Mouse (Mus musculus) lung, embryonic 16.5 days (tissue): Measurements from ENCODE around the gene Crispld2. TPM values are rescaled to one million over a fixed set of nuclear protein-coding genes. Genes with fewer than 3 reads are reported as not detected.
A peak's percentile ranks its signal among the peaks of the same experiment; 100 is the strongest.

Source experiments
- ATAC-seq: fragments of 200-750 bp; cut with Nextera tagmentation; 2 replicates; pipeline ENCODE4 v1.8.0; 2017; ENCODE audit warnings: low read depth, mild to moderate bottlenecking, moderate library complexity
- H3K27ac ChIP-seq: fragments of 300-500 bp; sonication (generic); 2 replicates; pipeline ENCODE4 v1.5.1; 2014; ENCODE audit warnings: mild to moderate bottlenecking, control low read depth, low read length
- H3K27me3 ChIP-seq: fragments of 300-500 bp; sonication (generic); 2 replicates; pipeline ENCODE4 v1.6.1; 2014; ENCODE audit warnings: low read depth, low read length, mixed read lengths; ENCODE audit not compliant: control insufficient read depth, insufficient read depth
- H3K36me3 ChIP-seq: fragments of 300-500 bp; sonication (generic); 2 replicates; pipeline ENCODE4 v1.6.1; 2014; ENCODE audit warnings: low read length; ENCODE audit not compliant: control insufficient read depth, insufficient read depth
- H3K4me1 ChIP-seq: fragments of 300-500 bp; sonication (generic); replicated peaks from 2 replicates; pipeline ENCODE4 v1.6.1; 2014; ENCODE audit warnings: low read length, mixed read lengths; ENCODE audit not compliant: control insufficient read depth, insufficient read depth
- H3K4me2 ChIP-seq: fragments of 300-500 bp; sonication (generic); 2 replicates; pipeline ENCODE4 v1.6.1; 2014; ENCODE audit warnings: low read depth, low read length, control low read depth
- H3K4me3 ChIP-seq: fragments of 300-500 bp; sonication (generic); 2 replicates; pipeline ENCODE4 v1.5.1; 2014; ENCODE audit warnings: mild to moderate bottlenecking, low read length, control low read depth
- H3K9ac ChIP-seq: fragments of 300-500 bp; sonication (generic); 2 replicates; pipeline ENCODE4 v1.6.1; 2014; ENCODE audit warnings: low read length, control low read depth
- H3K9me3 ChIP-seq: fragments of 300-500 bp; sonication (generic); 2 replicates; pipeline ENCODE4 v1.6.1; 2016; ENCODE audit warnings: low read length; ENCODE audit not compliant: control insufficient read depth
- WGBS: fragments of 180-500 bp; shearing (Covaris S2); extraction: QIAGEN DNeasy Blood & Tissue Kit; methylation state at CpG from one replicate; pipeline ENCODE4 v1.1.7; 2014; 5-methylcytosine and 5-hydroxymethylcytosine counted together
- polyA plus RNA-seq: library from polyadenylated mRNA; unstranded; fragments of >200 nt; fragmentation: Nextera tagmentation; extraction: Ambion mirVana; gene quantifications from 2 replicates; pipeline ENCODE4 v1.2.1, GENCODE M21; 2015

Gene Crispld2
- polyA plus RNA-seq, 1 experiment from 2014 or later = 9.3 TPM

DNA sequence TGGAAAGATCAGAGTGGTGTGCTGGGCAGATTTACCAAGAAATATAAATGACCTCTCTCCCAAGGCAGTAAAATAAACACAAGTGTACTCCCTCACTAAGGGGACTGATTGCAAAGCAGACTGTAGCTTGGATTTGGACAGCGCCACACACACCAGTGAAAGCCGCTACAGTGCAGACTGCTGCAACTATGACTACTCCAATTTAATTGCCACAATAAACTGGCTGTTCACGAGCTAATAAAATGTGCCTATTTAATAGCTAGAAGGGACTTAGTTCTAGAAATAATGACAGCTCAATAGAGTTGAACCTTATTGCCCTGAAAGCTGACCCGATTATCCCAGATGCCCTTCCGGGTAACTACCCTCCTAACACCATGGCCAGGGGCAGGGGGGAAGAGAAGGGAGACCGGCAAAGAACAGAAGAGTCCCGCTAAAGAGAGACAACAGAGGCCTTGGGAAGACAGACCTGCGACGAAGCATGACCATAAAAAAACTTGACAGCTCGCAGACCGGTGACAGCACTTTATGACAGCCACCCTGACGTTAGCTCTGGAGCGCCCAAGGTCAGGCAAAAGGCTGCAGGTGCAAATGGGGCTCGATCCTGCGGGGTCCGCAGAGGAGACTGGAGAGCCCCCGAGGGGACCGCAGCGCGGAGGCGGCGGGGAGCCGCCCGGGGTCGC is 108.3 kb downstream of the Crispld2 start:
- H3K27me3 ChIP-seq = no peaks in the 10 kb centered on the region
- H3K4me3 ChIP-seq = peak overlapping the region; percentile 89
- H3K27ac ChIP-seq = peak overlapping the region; percentile 93
- H3K9ac ChIP-seq = peak overlapping the region; percentile 93
- peak overlapping the region; percentile 72 for H3K4me2 ChIP-seq
- H3K4me1 ChIP-seq = peaks cover 20% of the 10 kb centered on the region
- H3K9me3 ChIP-seq = no peaks in the 10 kb centered on the region
- ATAC-seq = 0 out of 2 replicates have a peak, but pooled peaks have one; percentile 6
- 4% methylated on average over 25 of the region's 25 CpGs for WGBS
- H3K36me3 ChIP-seq = no peaks in the 10 kb centered on the region

DNA sequence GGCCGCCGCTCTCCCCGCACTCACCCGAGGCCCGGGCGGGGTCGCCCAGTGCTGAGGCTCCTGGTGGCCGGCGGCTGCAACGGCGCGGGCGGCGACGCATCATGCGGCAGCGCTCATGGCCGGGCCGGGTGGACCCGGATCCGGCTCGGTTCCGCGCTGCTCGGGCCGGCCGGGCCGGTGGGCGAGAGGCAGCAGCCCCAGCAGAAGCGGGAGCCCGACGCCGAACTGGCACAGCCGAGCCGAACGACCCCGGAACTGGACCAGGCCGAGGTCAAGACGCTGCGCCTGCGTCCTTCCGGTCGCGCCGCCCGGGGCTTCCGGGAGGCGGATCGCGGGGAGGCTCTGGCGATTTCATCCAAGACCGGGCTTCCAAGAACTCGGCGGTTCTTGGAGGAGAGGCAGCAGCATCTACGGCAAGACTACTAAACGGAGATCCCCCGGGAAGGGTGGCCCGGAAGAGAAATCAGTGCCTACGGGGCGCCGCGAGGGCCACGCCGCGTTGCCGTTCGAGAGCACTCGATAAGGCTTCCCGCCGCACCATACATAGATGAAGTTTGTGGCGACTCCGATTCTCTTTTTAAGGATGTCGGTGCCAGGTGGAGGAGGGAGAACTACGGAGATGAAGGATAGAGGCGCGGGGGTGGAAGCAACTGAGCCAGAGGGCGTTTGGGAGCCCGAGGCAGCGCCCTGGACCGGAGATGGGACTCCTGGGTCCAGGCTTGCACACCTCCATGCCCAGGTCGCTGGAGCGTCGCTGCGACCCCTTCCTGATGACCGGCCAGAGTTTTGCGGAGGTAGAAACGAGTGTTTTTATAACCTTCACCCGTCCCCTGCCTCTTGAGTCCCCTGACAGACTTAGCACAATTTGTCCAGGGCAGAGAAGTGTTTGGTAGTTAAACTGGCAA is 109.1 kb downstream of the Crispld2 start, which contains the start of gene Zdhhc7:
Gene Zdhhc7 (minus strand): TSS at position 415 of the 905 bp plus-strand sequence.
- peak within 1 kb of the TSS; percentile 89 for H3K4me3 ChIP-seq
- peak within 1 kb of the TSS; percentile 72 for H3K4me2 ChIP-seq
- peak within 1 kb of the TSS; percentile 93 for H3K27ac ChIP-seq
- peak; percentile 80 for ATAC-seq
- peak within 1 kb of the TSS; percentile 93 for H3K9ac ChIP-seq
- H3K36me3 ChIP-seq = no peaks in the 10 kb centered on the region
- no peaks in the 10 kb centered on the region for H3K9me3 ChIP-seq
- WGBS = under 1% methylated on average over 77 of the region's 88 CpGs
- no peaks in the 10 kb centered on the region for H3K27me3 ChIP-seq
- H3K4me1 ChIP-seq = peaks cover 20% of the 10 kb centered on the region

Other genes with a start within 250 kb of the Crispld2 start
- 13.9 and 15.3 TPM in 2 replicates for gene Tldc1, start 214.0 kb upstream of the Crispld2 start, polyA plus RNA-seq
- gene Cotl1, start 151.9 kb upstream of the Crispld2 start, polyA plus RNA-seq = 78.4 and 88.5 TPM in 2 replicates
- gene Klhl36, start 130.2 kb upstream of the Crispld2 start, polyA plus RNA-seq = 14.5 and 15.0 TPM in 2 replicates
- gene Usp10, start 82.1 kb upstream of the Crispld2 start, polyA plus RNA-seq = 120 and 122 TPM in 2 replicates
- 10.3 TPM in 1 of 2 replicates, not detected in the other for gene Gm20388, start 81.6 kb upstream of the Crispld2 start, polyA plus RNA-seq
- 35.3 and 35.6 TPM in 2 replicates for gene Zdhhc7, start 109.0 kb downstream of the Crispld2 start, polyA plus RNA-seq
- 8.5 and 10.4 TPM in 2 replicates for gene 6430548M08Rik, start 121.7 kb downstream of the Crispld2 start, polyA plus RNA-seq
- 2.7 and 4.0 TPM in 2 replicates for gene Fam92b, start 185.0 kb downstream of the Crispld2 start, polyA plus RNA-seq
- 10.2 and 10.9 TPM in 2 replicates for gene Gse1, start 236.0 kb downstream of the Crispld2 start, polyA plus RNA-seq